Mouse (Mus musculus) liver, embryonic 14.5 days (tissue): ENCODE data around the gene Shroom3.

Source experiments
- CTCF ChIP-seq: IDR thresholded peaks from 2 replicates; pipeline ENCODE4 v1.5.1; 2016; ENCODE audit warnings: antibody characterized with exemption, low read depth, control low read depth
- EP300 ChIP-seq: IDR thresholded peaks from 2 replicates; pipeline ENCODE4 v1.6.1; 2016; ENCODE audit warnings: antibody characterized with exemption, low read depth

DNA sequence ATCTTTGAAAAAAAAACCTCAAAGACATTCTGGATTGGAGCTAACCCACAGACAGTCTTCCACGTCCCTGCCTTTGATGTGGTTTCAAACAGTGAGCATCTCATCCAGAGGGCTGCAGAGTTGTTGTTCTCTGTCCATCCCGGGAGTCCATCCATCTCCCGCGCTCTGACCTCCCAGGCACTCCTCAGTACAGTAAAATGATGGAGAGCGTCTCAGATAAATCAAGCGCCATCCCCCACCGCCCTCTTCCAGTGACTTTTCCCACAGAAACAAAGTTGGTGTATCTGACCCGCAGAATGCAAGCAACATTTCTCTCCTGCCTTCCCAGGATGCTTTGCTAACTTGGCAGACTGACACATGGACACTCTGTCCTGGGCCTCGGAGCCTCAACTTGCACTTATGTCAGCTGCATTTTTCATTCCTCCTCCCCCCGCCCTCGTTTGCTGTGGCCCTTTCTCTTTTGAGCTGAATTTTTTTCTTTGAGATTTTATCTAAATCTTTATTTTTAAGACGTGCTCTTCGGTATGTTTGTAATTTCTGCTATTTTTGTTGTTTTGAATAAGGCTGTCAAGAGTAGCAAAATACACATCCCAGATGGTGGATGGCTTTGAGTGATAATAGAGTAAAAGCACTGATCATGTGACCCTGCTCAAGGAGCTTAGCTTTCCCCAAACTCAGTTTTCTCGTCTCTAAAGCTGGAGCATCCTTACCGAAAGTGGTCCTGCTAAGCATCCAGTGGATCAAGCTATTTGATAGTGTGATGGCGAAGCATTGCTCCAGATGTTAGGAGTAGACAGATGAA lies 9.2 kb downstream of the Shroom3 start:
- TF ChIP-seq CTCF (no peak), EP300 (no peak)
